Mouse (Mus musculus) megakaryocyte, embryonic 14.5 days (primary cell): ENCODE measurements around the gene Tbpl1. TPM values are rescaled to one million over a fixed set of nuclear protein-coding genes. Genes with fewer than 3 reads are reported as not detected.
A peak's percentile ranks its signal among the peaks of the same experiment; 100 is the strongest.

Experiments used
- H3K27me3 ChIP-seq: replicated peaks from 2 replicates; pipeline ENCODE3; 2012; ENCODE audit warnings: inconsistent platforms
- H3K36me3 ChIP-seq: replicated peaks from 2 replicates; pipeline ENCODE3; 2012; ENCODE audit warnings: low read length, inconsistent platforms, mixed read lengths
- H3K4me1 ChIP-seq: 2 replicates; pipeline ENCODE4 v1.6.1; 2012; ENCODE audit warnings: inconsistent platforms
- H3K4me3 ChIP-seq: replicated peaks from 2 replicates; pipeline ENCODE3; 2012; ENCODE audit warnings: moderate library complexity, mild to moderate bottlenecking, inconsistent platforms
- H3K9me3 ChIP-seq: 2 replicates; pipeline ENCODE4 v1.6.1; 2012; ENCODE audit warnings: inconsistent platforms
- FLI1 ChIP-seq: IDR thresholded peaks from 2 replicates; pipeline ENCODE4 v1.6.1; 2012; ENCODE audit warnings: low read length, inconsistent platforms, mixed read lengths
- GATA1 ChIP-seq: IDR thresholded peaks from 3 replicates; pipeline ENCODE4 v1.6.1; 2012; ENCODE audit warnings: mixed read lengths, low read length, inconsistent platforms, borderline replicate concordance
- polyA plus RNA-seq: library from polyadenylated mRNA; stranded (reverse); fragments of >175 nt; gene quantifications from 2 replicates; pipeline ENCODE4 v1.2.3, GENCODE M21; 2012; ENCODE audit warnings: low replicate concordance; ENCODE audit not compliant: insufficient read depth

Gene Tbpl1
- 26.5 and 32.7 TPM in 2 replicates for polyA plus RNA-seq

GRCm38 (mm10) chr10:22731272-22732093, at the start of gene Tbpl1:
Tbpl1 (minus strand) TSS chr10:22731938.
- peak; percentile 65 for TF ChIP-seq FLI1
- no peak for TF ChIP-seq GATA1
- no peaks in the 10 kb centered on the region for H3K36me3 ChIP-seq
- no peaks in the 10 kb centered on the region for H3K9me3 ChIP-seq
- peaks cover 56% of the 10 kb centered on the region for H3K4me1 ChIP-seq
- no peaks in the 10 kb centered on the region for H3K27me3 ChIP-seq
- peak within 1 kb of the TSS; percentile 98 for H3K4me3 ChIP-seq

GRCm38 (mm10) chr10:22781466-22781865, 49.7 kb upstream of the Tbpl1 start:
- TF ChIP-seq GATA1 (no peak), FLI1 (no peak)
- H3K36me3 ChIP-seq: no peaks in the 10 kb centered on the region
- peaks cover 2% of the 10 kb centered on the region for H3K27me3 ChIP-seq
- no peaks in the 10 kb centered on the region for H3K4me1 ChIP-seq
- H3K4me3 ChIP-seq: no peak overlapping the region
- no peaks in the 10 kb centered on the region for H3K9me3 ChIP-seq

GRCm38 (mm10) chr10:22777939-22778338, 46.2 kb upstream of the Tbpl1 start:
- Histone ChIP-seq H3K9me3 (no peaks in the 10 kb centered on the region), H3K4me3 (no peak overlapping the region), H3K27me3 (peaks cover 2% of the 10 kb centered on the region), H3K36me3 (no peaks in the 10 kb centered on the region), H3K4me1 (no peaks in the 10 kb centered on the region)
- TF ChIP-seq FLI1: no peak

GRCm38 (mm10) chr10:22776007-22776698, 44.4 kb upstream of the Tbpl1 start:
- no peaks in the 10 kb centered on the region for H3K9me3 ChIP-seq
- no peak overlapping the region for H3K4me3 ChIP-seq
- H3K36me3 ChIP-seq: no peaks in the 10 kb centered on the region
- no peaks in the 10 kb centered on the region for H3K4me1 ChIP-seq
- H3K27me3 ChIP-seq: peaks cover 2% of the 10 kb centered on the region
- TF ChIP-seq GATA1: no peak
- TF ChIP-seq FLI1: no peak

GRCm38 (mm10) chr10:22775456-22775855, 43.7 kb upstream of the Tbpl1 start:
- no peak for TF ChIP-seq FLI1
- TF ChIP-seq GATA1: no peak
- Histone ChIP-seq H3K9me3 (no peaks in the 10 kb centered on the region), H3K27me3 (peaks cover 2% of the 10 kb centered on the region)

GRCm38 (mm10) chr10:22774626-22775025, 42.9 kb upstream of the Tbpl1 start:
- Histone ChIP-seq H3K36me3 (no peaks in the 10 kb centered on the region), H3K9me3 (no peaks in the 10 kb centered on the region), H3K4me1 (no peaks in the 10 kb centered on the region), H3K4me3 (no peak overlapping the region), H3K27me3 (peaks cover 2% of the 10 kb centered on the region)
- TF ChIP-seq GATA1 (no peak), FLI1 (no peak)

More at GRCm38 (mm10) chr10:22775456-22775855, 43.7 kb upstream of the Tbpl1 start:
- Histone ChIP-seq H3K36me3 (no peaks in the 10 kb centered on the region), H3K4me3 (no peak overlapping the region), H3K4me1 (no peaks in the 10 kb centered on the region)

GRCm38 (mm10) chr10:22754240-22754639, 22.5 kb upstream of the Tbpl1 start:
- no peaks in the 10 kb centered on the region for H3K27me3 ChIP-seq
- H3K4me1 ChIP-seq: 0 out of 2 replicates have a peak, but pooled peaks cover 4% of the 10 kb centered on the region
- no peaks in the 10 kb centered on the region for H3K36me3 ChIP-seq
- H3K4me3 ChIP-seq: no peak overlapping the region
- TF ChIP-seq FLI1 (no peak), GATA1 (no peak)
- no peaks in the 10 kb centered on the region for H3K9me3 ChIP-seq

- no peak for TF ChIP-seq FLI1
- no peak for TF ChIP-seq GATA1
- Histone ChIP-seq H3K36me3 (no peaks in the 10 kb centered on the region), H3K9me3 (no peaks in the 10 kb centered on the region), H3K4me3 (no peak overlapping the region), H3K27me3 (peaks cover 4% of the 10 kb centered on the region), H3K4me1 (peaks cover 6% of the 10 kb centered on the region; the same call in 1 of the 2 replicates)
These were observed 19.5 kb upstream of the Tbpl1 start for GRCm38 (mm10) chr10:22751175-22751682.

- Histone ChIP-seq H3K4me3 (no peak overlapping the region), H3K27me3 (peaks cover 6% of the 10 kb centered on the region), H3K9me3 (no peaks in the 10 kb centered on the region), H3K4me1 (peaks cover 14% of the 10 kb centered on the region), H3K36me3 (no peaks in the 10 kb centered on the region)
- TF ChIP-seq GATA1: no peak
- no peak for TF ChIP-seq FLI1
These were observed 14.9 kb upstream of the Tbpl1 start for GRCm38 (mm10) chr10:22746334-22747322.
